Mouse (Mus musculus): ENCODE results near the gene Thumpd3. TPM values are rescaled to one million over a fixed set of nuclear protein-coding genes. Genes with fewer than 3 reads are reported as not detected.

Thumpd3 gene
- polyA plus RNA-seq, 1 experiment from 2014 or later = 50.8 TPM

- Histone ChIP-seq H3K27me3 (ENCODE audit: control insufficient read depth, insufficient read depth, low read length) (no peaks in the 10 kb centered on the region), H3K4me1 (ENCODE audit: control insufficient read depth, insufficient read depth, low read length) (no peaks in the 10 kb centered on the region), H3K4me2 (replicated peaks; ENCODE audit: low read depth, low read length) (no peak overlapping the region), H3K9me3 (ENCODE audit: control insufficient read depth, low read length) (no peaks in the 10 kb centered on the region), H3K27ac (ENCODE audit: low read depth, low read length) (no peak overlapping the region), H3K4me3 (ENCODE audit: low read length) (no peak overlapping the region), H3K36me3 (ENCODE audit: control insufficient read depth, insufficient read depth, low read length) (peaks cover 69% of the 10 kb centered on the region), H3K9ac (ENCODE audit: low read depth, low read length) (no peak overlapping the region)
- WGBS = 79% methylated on average over 7 of the region's 7 CpGs
- no peak for ATAC-seq (ENCODE audit: low FRiP score, low TSS enrichment)
These were observed 63.9 kb downstream of the Thumpd3 start for GRCm38 (mm10) chr6:113109956-113110355.

Other genes starting within 250 kb of the Thumpd3 start
- 4.6 and 6.9 TPM in 2 replicates for gene Srgap3, start 99.0 kb upstream of the Thumpd3 start, polyA plus RNA-seq (2014; fragmentation: Nextera tagmentation; extraction: Ambion mirVana)
- gene Setd5, start 31.1 kb downstream of the Thumpd3 start, polyA plus RNA-seq (2014; fragmentation: Nextera tagmentation; extraction: Ambion mirVana) = 88.6 and 107 TPM in 2 replicates
- 0.45 and 0.69 TPM in 2 replicates for gene Lhfpl4, start 149.2 kb downstream of the Thumpd3 start, polyA plus RNA-seq (2014; fragmentation: Nextera tagmentation; extraction: Ambion mirVana)
- gene Mtmr14, start 191.6 kb downstream of the Thumpd3 start, polyA plus RNA-seq (2014; fragmentation: Nextera tagmentation; extraction: Ambion mirVana) = 28.4 and 41.0 TPM in 2 replicates
- gene Cpne9, start 236.1 kb downstream of the Thumpd3 start, polyA plus RNA-seq (2014; fragmentation: Nextera tagmentation; extraction: Ambion mirVana) = 0.23 TPM in 1 of 2 replicates, not detected in the other

Measured in kidney, embryonic 14.5 days (tissue).